Mouse (Mus musculus) CD8-positive naive resting alpha-beta T cell, adult 2 months (primary cell): Measurements from ENCODE around the gene Olfr330.
"Not testable (repeated sequence)": the region's sequence is repeated elsewhere in the genome, so short reads cannot be mapped to it uniquely, and the experiment has no call there.

Source experiments
- DNase-seq, 2 experiments: peaks; one replicate each; pipeline ENCODE4 v3.0.0; 2022; ENCODE audit warnings: low read depth in 2 of 2, low spot score in 2 of 2

Gene Olfr330

GRCm38 (mm10) chr11:58534736-58535135 lies at the start of gene Olfr330:
Olfr330 (minus strand) TSS chr11:58534836.
- not testable (repeated sequence) for DNase-seq

GRCm38 (mm10) chr11:58578636-58579035 lies 44.0 kb upstream of the Olfr330 start:
- no peak for DNase-seq

- no peak for DNase-seq
Measured at GRCm38 (mm10) chr11:58577430-58577829, 42.8 kb upstream of the Olfr330 start, which contains the start of gene Olfr325. Olfr325 (plus strand) TSS chr11:58577730.

GRCm38 (mm10) chr11:58570405-58570804 lies 35.8 kb upstream of the Olfr330 start, which contains the start of gene Olfr224:
Olfr224 (minus strand) TSS chr11:58570553.
- no peak for DNase-seq

- DNase-seq, result no peak
Measured at GRCm38 (mm10) chr11:58555536-58555935, 20.9 kb upstream of the Olfr330 start, which contains the start of gene Olfr328. Olfr328 (minus strand) TSS chr11:58555636.

- no peak for DNase-seq
Measured at GRCm38 (mm10) chr11:58546322-58546721, 11.7 kb upstream of the Olfr330 start, which contains the start of gene Olfr329-ps. Olfr329-ps (minus strand) TSS chr11:58546422.

- peak in 1 of 2 experiments; percentile 19 for DNase-seq
Measured at GRCm38 (mm10) chr11:58519756-58520155, 14.9 kb downstream of the Olfr330 start.

- DNase-seq, result peak; percentile 50 to 66
Measured at GRCm38 (mm10) chr11:58518916-58519315, 15.7 kb downstream of the Olfr330 start.

GRCm38 (mm10) chr11:58509058-58509457 lies 25.6 kb downstream of the Olfr330 start:
- not testable (repeated sequence) for DNase-seq

- DNase-seq, result not testable (repeated sequence)
Measured at GRCm38 (mm10) chr11:58502472-58502871, 32.2 kb downstream of the Olfr330 start, which contains the start of gene Olfr331. Olfr331 (minus strand) TSS chr11:58502572.

- no peak for DNase-seq
Measured at GRCm38 (mm10) chr11:58499290-58499689, 35.3 kb downstream of the Olfr330 start.

- DNase-seq, result no peak
Measured at GRCm38 (mm10) chr11:58498761-58499160, 35.9 kb downstream of the Olfr330 start.

GRCm38 (mm10) chr11:58492455-58492854 lies 42.2 kb downstream of the Olfr330 start, which contains the start of gene Olfr332:
Olfr332 (minus strand) TSS chr11:58492555.
- DNase-seq, result no peak
